Mouse (Mus musculus) neural tube, embryonic 10.5 days (tissue): ENCODE data around the gene Hcar2.

Source experiments
- DNase-seq: peaks from one replicate; pipeline ENCODE4 v3.0.0-alpha.2; 2017; ENCODE audit warnings: low spot score; ENCODE audit errors: extremely low spot score

The Hcar2 gene

DNA sequence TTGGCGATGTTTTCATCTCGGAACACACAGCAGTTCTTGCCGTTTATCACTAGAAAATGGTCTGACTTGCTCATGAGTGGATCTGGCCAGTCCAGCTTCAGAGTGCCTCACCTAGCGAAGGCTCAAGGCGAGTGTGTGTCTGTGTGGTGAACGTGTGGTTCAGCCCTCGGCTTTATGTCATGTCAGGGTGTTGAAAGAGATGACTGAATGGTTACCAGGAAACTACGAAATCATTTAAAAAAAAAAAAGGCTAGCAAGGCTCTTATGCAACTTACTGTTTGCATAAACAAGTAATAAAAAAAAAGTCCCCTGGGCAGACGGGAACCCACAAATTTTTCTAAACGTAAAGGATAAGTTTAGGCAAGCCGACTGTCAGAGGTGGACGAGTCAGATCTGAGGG, at the start of gene Hcar2:
Gene Hcar2, minus strand, starts transcription at position 135 of the 400 bp plus-strand sequence.
- no peak for DNase-seq

DNA sequence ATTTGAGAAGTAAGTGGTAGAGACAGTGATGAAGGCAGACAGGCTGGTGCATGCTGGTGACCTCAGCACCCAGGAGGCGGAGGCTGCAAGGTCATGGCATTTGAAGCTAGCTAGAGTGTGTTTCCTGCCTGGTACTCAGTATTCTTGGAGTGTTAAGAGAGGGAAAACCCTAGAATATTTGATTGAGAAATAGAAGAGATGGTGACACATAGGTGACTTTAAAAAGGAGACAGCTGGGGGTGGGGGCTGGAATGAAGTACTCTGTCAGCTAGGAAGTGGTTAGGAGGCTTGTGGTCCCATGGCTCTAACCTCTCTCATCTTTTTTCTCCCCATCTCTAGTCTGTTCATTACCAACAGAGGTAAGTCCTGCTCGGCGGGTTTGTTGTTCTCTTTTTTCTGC, 49.6 kb upstream of the Hcar2 start:
- no peak for DNase-seq

DNA sequence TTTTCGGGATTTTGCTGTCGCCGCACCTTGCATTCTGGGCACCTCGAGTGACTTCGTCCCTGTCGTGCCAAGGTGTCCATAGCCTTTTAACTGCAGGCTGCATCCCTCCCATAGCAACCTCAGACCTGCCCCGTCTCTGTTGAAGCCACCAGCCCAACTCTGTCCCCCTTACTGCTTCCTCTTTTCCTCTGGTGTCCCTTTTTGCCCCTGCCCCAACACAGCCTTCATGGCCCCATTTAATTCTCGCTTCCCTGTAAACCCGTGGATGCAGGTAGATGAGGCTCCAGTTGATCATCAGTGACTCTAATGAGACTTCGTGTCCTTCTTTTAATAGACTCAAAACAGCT, 42.3 kb upstream of the Hcar2 start:
- DNase-seq, result no peak

DNA sequence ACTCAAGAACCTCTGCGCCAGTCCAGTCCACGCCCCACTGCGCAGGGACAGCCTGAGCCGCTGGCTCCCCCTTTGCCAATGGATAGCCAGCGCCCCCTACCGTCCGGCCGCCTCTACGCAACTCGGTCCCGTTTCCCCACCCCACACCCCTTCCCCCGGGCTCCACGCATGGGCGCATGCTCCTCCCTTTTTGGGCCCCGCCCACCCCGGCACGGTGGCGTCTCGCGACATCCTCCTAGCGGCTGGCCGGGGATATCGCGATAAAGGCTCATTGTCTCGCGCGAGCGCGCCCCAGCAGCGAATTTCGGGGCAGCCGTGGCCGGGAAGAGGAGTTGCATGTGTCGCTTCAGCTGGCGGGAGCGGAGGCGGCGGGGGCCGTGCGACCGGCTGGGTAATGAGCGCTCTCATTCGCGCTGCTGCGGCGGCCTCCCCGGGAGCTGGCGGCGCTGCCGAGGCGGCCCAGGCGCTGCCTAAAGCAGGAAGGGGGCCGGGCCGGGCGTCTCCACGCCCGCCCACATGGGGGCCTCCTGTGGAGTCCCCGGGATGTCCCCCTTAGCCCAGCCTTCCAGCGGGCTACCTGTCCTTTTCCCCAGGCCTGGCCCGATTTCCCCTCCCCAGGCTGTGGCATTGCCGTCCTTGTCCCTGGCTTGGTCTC, 41.8 kb upstream of the Hcar2 start, which contains the start of gene Denr:
Gene Denr, plus strand, starts transcription at position 200 of the 655 bp plus-strand sequence.
- peak; percentile 100 for DNase-seq

DNA sequence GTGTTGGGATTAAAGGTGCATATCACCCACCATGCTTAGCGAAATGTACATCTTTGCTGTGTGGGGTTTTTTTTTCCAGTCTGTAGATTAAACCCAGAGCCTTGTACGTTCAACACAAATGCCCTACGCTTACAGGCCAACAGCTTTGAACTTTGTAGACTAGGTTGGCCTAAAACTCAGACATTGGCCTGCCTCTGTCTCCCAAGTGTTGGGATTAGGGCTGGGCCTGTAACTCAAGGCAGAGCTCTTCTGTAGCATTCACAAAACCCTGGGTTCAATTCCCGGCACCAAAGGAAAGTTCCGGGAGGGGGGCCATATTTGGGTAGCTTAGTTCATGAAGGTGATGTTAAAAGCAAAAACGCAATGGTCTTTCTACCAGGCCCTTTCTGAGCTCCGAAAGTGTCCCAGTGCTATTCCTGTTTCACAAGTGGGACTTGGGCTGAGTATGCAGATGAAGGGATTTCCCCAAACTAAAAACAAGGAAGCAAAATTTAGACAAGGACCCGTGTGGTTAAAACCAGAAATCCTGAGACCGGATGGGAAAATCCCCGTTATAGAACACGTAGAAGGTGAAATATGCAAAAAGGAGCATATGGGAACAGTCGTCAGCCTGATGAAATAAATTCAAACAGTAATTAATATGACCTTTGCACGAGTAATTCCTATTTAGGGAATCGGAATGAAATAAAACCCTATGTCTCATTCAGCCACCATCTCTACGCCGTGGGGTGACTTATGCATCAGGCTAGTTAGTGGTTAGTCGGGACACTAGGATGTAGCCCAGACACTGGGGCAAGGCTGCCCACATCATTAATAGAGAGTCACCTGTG, 41.1 kb upstream of the Hcar2 start:
- no peak for DNase-seq

DNA sequence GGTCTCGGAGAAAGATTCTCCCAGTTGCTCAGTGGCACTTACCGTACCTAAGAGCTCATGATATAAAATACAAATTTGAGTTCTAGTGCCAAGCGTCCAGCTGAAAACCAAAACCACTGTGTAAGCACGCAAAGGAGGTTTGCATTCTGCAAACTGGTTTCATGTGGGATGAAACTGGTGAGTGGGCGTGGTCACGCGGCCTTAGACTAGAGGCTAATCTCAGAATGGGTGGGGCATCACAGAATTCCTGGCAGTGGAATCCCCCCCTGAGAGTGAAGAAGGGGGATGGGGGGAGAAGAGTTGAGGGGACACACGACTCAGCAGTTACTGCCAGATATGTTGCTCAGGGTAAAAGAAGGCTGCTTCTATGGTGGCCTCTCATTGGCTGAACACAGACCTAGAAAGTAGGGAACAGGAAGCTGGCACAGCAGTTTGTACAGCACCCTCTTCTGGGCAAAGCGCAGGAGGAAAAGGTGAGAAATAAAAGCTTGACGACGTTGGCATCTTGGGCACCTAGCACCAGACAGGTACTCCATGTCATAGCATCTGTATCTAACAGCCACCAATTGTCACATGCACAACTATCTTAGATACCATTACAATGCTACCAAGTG, 38.9 kb upstream of the Hcar2 start:
- no peak for DNase-seq

DNA sequence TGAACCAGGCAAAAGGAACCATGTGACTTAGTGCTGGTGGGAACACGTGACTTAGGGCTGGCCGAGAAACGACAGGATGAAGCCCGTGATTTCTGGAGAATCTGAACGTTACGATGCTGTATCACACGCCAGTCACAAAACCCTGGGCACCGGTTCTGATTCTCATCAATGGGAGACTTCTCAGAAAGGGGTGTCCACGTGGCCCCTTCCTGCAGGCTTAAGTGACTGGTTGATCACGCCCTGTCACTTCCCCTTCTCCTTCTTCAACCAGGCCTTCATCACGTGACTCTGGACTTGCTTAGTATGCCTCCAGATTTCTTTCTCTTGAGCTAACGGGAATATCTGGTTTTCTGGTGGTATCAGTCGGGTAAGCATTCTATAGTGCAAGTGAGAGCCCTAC, 32.1 kb upstream of the Hcar2 start:
- DNase-seq, result no peak

DNA sequence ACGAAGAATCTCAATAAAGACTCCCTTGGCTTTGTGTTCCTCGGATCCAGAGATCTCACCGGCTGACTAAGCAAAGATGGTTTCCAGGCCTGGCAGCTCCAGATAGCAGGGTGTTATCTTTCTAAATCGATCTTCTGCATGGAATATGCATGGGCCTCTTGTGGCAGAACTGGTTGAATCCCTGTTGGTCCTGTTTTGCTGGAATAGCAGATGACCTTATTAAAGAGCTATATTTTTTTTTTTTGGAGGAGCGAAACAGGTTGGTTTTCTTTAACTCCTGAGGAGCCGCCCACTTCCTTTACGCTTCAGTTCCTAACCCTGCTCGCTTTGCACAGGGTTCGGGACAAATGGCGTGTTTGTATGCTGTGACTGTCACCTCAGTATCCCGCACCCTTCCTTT, 31.1 kb upstream of the Hcar2 start:
- no peak for DNase-seq

DNA sequence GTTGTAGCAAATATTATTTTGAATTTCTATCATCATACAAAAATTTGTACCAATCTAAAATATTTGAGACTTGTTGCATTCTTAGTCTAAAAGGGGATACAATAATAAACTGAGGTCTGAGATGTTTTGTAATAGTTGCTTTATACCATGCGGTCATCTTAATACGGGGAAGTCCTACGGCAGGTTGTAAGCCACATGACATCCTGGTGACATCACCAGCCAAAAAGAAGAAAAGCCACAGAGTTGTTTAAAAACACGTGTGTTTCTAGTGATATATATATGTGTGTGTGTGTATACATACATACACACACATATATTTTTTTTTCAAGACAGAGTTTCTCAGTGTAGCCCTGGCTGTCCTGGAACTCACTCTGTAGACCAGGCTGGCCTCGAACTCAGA, 28.2 kb upstream of the Hcar2 start:
- no peak for DNase-seq

DNA sequence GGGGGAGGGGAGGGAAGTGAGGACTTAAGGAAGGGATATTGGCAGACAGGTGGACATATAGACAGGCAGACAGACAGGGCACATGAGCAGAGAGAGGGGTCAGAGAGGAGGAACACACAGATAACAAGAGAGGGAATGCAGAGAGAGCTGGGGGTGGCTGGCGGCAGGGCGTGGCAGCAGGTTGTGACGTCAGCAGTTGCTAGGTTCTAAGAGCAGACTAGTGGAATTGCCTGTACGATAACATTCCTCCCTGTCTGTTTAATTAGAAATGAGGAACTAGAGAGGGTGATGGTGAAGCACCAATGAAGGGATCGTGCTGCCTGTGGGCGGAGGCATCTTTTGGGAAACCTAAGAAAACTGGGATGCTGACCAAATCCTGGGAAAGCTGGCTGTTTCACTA, 26.4 kb upstream of the Hcar2 start:
- no peak for DNase-seq

DNA sequence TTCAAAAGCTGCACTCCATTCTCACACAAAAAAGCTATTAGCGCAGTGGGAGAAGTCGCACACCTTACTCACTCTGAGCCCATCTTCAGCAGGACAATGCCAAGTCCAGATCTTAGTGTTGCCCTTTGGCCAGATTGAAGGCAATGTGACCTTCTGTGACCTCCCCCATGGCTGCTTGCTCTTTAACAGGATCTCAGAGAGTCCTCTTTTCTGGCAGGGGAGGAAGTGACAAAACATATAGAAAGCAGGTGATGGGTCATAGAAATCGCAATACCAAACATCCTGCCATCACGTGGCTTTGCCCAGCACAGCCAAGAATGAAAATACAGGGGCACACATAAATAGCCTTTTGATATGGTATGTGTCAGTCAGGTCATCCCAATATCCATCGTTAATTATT, 25.7 kb upstream of the Hcar2 start:
- DNase-seq, result no peak

DNA sequence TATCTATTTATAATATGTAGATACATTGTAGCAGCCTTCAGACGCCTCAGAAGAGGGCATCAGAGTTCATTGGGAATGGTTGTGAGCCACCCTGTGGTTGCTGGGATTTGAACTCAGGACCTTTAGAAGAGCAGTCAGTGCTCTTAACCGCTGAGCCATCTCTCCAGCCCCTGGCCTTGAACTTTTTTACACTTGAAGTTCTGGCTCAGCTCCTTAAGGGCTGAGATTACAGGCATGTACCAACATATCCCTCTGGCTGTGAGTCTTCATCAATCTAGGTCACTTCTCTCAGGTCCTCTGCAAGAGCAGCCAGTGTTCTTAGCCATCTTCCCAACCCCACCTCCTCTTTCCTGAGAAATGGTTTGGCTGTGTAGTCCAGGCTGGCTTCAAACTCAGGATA, 25.0 kb upstream of the Hcar2 start:
- no peak for DNase-seq

DNA sequence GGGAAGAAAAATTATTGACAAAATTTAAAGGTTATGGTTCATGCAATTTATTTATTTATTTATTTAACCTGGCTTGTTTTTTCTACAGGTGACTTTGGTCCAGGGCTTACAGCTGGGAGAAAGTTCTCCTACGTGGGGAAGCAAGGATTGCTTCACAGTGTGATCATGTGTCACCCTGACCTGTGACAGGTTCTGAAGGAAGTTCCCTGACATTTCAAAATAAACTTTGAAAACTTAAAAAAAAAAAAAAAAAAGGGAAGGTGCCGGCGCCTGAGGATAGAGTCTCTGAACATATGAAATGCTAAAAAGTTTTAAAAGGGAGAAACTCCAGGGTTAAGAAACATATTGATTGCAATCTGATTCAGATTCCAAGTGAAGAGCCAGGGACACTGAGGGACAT, 21.1 kb upstream of the Hcar2 start:
- DNase-seq, result no peak

DNA sequence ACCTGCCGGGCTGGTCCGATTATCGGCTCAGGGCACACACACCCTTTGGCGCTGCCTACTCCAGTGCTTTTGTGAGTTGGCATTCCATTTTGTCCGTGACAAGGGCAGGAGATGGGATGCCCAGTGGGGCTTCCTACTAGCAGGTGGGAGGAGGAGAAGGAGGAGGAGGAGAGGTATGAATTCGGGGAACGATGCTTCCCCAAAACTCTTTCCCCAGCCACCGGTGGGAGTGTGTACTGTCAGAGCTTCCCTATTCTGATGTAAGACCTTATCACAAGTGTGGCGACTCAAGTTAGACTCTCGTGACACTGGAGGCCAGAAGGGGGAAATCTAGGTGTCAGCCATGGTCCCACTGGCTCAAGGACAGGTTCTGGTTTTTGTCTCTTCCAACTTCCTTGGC, 19.0 kb upstream of the Hcar2 start:
- no peak for DNase-seq

DNA sequence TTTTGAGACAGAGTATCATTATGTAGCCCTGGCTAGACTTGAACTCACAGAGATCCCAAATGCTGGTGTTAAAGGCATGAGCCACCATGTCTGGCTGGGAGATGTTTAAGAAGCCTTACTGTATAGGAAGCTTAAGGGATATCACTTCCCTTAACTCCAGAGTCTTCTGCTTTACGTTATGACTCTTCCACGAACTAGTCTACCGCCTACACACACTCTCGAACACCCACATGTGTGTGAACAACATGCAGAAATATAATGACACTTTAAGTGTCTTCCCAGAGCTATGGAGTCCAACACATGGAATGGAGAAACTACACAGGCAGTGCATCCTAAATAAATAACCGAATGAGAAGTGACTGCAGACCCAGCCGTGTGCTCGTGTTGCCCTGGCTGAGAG, 18.6 kb upstream of the Hcar2 start:
- no peak for DNase-seq

DNA sequence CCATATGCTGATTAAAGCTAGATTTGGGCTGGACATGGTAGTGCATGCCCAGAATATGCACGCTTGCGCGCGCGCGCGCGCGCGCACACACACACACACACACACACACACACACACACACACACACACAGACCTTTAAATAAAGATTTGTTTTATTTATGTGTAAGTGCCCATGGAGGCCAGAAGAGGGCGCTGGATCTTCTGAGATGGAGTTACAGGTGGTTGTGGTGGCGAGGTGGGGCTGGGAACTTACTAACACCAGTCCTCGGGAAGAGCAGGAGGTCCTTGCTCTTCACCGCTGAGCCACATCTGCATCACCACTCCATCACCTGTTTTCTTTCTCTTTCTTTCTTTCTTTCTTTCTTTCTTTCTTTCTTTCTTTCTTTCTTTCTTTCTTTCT, 15.5 kb upstream of the Hcar2 start:
- no peak for DNase-seq

DNA sequence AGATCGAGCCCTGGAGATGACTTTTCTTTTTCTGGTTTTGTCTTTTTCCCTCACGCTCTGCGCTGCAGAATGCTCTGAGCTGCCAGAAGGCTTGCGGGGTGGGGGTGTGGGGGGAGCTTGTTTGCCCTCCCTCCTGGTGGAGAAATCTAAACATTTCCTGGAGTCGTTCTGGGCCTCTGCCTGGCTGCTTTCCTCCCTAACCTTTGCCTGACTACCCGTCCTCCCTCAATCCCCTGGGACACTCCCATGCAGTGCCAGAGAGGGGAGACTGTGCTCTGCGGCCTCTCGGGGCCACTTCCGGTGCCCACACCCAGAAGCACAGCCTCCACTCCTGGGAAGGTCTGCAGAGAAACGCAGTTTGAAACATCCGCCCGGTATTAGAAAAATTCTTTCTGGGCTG, 14.6 kb upstream of the Hcar2 start, which contains the start of gene Hcar1:
Gene Hcar1, minus strand, starts transcription at position 93 of the 400 bp plus-strand sequence.
- DNase-seq, result no peak

DNA sequence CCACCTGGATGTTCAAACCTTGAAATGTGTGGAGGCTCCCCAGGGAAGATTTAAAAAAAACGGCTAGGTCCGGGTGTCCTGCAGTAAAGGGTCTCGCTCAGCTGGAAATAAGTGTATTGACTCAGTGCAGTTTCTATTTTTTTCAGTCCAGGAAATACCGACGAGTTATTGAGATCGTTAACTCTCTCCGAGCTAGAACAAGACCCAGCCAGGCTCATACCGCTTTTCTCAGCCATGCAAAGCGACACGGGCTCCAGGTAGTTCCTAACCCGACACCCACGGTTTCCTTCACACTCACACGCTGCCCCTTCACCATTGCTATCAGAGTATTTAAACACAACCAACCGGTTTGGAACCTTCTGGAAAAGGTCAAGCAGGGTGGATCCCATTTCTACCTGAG, 12.8 kb upstream of the Hcar2 start:
- no peak for DNase-seq

DNA sequence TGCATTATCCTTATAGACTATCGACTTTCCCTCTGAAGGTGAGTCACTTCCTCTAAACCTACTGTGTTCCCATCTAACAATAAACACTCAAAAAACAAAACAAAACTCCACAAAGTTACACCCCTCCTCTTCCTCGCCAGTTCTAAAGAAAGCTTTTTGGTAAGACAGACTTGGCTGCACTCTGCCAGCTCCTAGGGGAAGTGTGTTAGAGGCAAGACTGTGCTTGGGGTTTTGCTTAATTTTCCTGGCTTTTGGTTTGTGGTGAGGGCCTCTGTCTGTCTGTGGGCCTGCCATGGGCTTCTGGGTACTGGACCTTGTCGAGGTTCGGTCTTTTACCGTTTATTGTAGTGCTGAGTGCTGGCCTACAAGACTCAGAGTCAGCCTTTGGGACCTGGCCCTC, 8.9 kb upstream of the Hcar2 start:
- no peak for DNase-seq

DNA sequence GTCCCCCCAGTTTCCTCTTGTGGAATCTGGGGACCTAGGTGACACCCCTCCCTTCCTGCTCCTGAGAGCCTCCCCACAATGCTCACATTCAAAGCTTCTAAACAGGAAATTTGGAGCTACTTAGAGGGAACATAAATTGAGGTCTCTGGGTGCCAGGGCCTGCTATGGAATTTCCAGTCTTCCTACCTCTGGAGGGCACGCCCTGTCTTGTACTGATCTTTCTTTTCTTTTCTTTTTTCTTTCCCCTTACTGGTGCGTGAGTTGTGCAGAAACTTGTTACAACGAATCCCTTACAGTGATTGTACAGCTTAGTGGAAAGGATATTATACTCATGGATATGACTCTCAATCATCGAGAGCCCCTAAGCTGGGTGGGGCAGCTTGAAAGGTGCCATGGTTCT, 4.3 kb upstream of the Hcar2 start:
- no peak for DNase-seq

DNA sequence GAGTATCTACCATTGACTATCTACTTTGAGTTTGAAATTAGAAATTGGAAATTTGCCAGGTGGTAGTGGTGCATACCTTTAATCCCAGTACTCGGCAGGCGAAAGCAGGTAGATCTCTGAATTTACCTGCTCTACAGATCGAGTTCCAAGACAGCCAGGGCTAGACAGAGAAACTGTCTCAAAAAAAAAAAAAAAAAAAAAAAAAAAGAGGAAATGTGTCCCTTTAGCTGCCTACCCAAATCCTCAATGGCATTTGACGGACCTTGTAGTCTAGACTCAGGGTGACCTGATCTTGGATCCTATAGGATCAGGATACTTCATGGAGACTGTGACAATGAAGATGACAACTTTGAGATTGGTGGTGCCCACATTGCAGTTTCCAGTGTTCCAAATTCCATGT, 1.2 kb upstream of the Hcar2 start:
- DNase-seq, result no peak

DNA sequence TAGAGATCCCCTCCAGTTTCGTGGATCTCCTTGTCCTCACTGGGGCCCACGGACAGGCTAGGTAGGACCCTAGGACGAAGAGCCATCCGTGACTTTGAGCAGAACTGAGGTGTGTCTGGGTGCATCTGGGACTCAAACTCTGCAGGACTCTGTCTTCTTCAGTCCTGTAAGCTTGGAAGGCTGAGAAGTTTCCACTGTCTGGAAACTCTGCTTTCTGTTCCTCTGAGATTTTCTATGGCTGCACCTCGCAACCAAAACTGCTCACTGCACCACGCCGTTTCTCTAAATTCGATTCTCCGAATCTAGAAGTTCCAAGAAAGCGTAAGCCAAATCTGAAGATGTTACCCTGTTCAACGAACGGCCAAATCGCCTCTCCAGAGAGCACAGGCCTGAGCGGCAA, 1.4 kb downstream of the Hcar2 start:
- no peak for DNase-seq
